Mouse (Mus musculus): ENCODE data around the gene Gm1043. TPM values are rescaled to one million over a fixed set of nuclear protein-coding genes. Genes with fewer than 3 reads are reported as not detected.
A peak's percentile ranks its signal among the peaks of the same experiment; 100 is the strongest.

The Gm1043 gene
- total RNA-seq, 4 experiments from 2014 or later: 22.4 to 42.6 (median 30.3) TPM

GRCm38 (mm10) chr5:37198011-37198688 lies 113.0 kb downstream of the Gm1043 start:
- no peak for DNase-seq (ENCODE audit: low spot score in 2 of 2)

GRCm38 (mm10) chr5:37202285-37202684 lies 117.1 kb downstream of the Gm1043 start:
- DNase-seq (ENCODE audit: low spot score in 2 of 2): no peak

GRCm38 (mm10) chr5:37204886-37205285 lies 119.7 kb downstream of the Gm1043 start:
- DNase-seq (ENCODE audit: low spot score in 2 of 2): no peak

GRCm38 (mm10) chr5:37205420-37205819 lies 120.2 kb downstream of the Gm1043 start:
- DNase-seq (ENCODE audit: low spot score in 2 of 2): no peak

- no peak for DNase-seq (ENCODE audit: low spot score in 2 of 2)
Measured at GRCm38 (mm10) chr5:37206364-37206763, 121.2 kb downstream of the Gm1043 start.

- DNase-seq (ENCODE audit: low spot score in 2 of 2): peak in 1 of 2 experiments; percentile 46
Measured at GRCm38 (mm10) chr5:37212938-37213708, 128.0 kb downstream of the Gm1043 start.

- no peak for DNase-seq (ENCODE audit: low spot score in 2 of 2)
Measured at GRCm38 (mm10) chr5:37213709-37214103, 128.5 kb downstream of the Gm1043 start.

- no peak for DNase-seq (ENCODE audit: low spot score in 2 of 2)
Measured at GRCm38 (mm10) chr5:37214614-37215013, 129.4 kb downstream of the Gm1043 start.

GRCm38 (mm10) chr5:37215276-37215675 lies 130.1 kb downstream of the Gm1043 start:
- no peak for DNase-seq (ENCODE audit: low spot score in 2 of 2)

GRCm38 (mm10) chr5:37219615-37220014 lies 134.4 kb downstream of the Gm1043 start:
- DNase-seq (ENCODE audit: low spot score in 2 of 2): no peak

GRCm38 (mm10) chr5:37220575-37220974 lies 135.4 kb downstream of the Gm1043 start:
- no peak for DNase-seq (ENCODE audit: low spot score in 2 of 2)

- no peak for DNase-seq (ENCODE audit: low spot score in 2 of 2)
Measured at GRCm38 (mm10) chr5:37221563-37221962, 136.4 kb downstream of the Gm1043 start.

- no peak for DNase-seq (ENCODE audit: low spot score in 2 of 2)
Measured at GRCm38 (mm10) chr5:37222316-37222715, 137.1 kb downstream of the Gm1043 start.

- no peak for DNase-seq (ENCODE audit: low spot score in 2 of 2)
Measured at GRCm38 (mm10) chr5:37225708-37226107, 140.5 kb downstream of the Gm1043 start.

- no peak for DNase-seq (ENCODE audit: low spot score in 2 of 2)
Measured at GRCm38 (mm10) chr5:37227956-37228680, 142.9 kb downstream of the Gm1043 start.

GRCm38 (mm10) chr5:37228894-37229293 lies 143.7 kb downstream of the Gm1043 start:
- DNase-seq (ENCODE audit: low spot score in 2 of 2): no peak

- peak in 1 of 2 experiments; percentile 76 for DNase-seq (ENCODE audit: low spot score in 2 of 2)
Measured at GRCm38 (mm10) chr5:37233010-37233557, 147.9 kb downstream of the Gm1043 start.

GRCm38 (mm10) chr5:37238654-37239053 lies 153.5 kb downstream of the Gm1043 start:
- DNase-seq (ENCODE audit: low spot score in 2 of 2): no peak

GRCm38 (mm10) chr5:37240550-37240949 lies 155.4 kb downstream of the Gm1043 start:
- no peak for DNase-seq (ENCODE audit: low spot score in 2 of 2)

- no peak for DNase-seq (ENCODE audit: low spot score in 2 of 2)
Measured at GRCm38 (mm10) chr5:37241224-37241623, 156.1 kb downstream of the Gm1043 start.

GRCm38 (mm10) chr5:37241651-37242151 lies 156.5 kb downstream of the Gm1043 start, which contains the start of gene Crmp1:
Gene Crmp1 (plus strand): TSS chr5:37241940.
- peak; percentile 78 to 82 for DNase-seq (ENCODE audit: low spot score in 2 of 2)
